Comparison of ENCODE assay signal across 27 mouse cellular contexts in genomic region chr2:129260646-129261045, GRCm38 (mm10). TPM values are rescaled to one million over a fixed set of nuclear protein-coding genes. Genes with fewer than 3 reads are reported as not detected.
"Had no signal": no experiment of that assay in that cellular context is flagged by ENCODE, and none has a peak within 500 bp of the region (broad histone marks: within the 10 kb centered on the region; RNA-seq: fewer than 3 reads in every experiment).

No protein-coding gene starts in this region.

- H3K36me3 ChIP-seq: heart, embryonic 12.5 days; hindbrain, embryonic 13.5 days; hindbrain, embryonic 15.5 days; kidney, embryonic 15.5 days; limb, embryonic 12.5 days; limb, embryonic 15.5 days; liver, embryonic 12.5 days had no signal

- ATAC-seq: forebrain, postnatal 0 days; hindbrain, postnatal 0 days; intestine, embryonic 16.5 days; liver, embryonic 12.5 days had no signal

- DNase-seq: forebrain, postnatal 0 days; gastrocnemius, postnatal 14 days; gastrocnemius, postnatal 36 days; heart, adult 18-20 months; heart, postnatal 10 days; heart, postnatal 36 days; kidney, adult 11 months; kidney, adult 2 months; kidney, adult 9 months; kidney, postnatal 14 days; kidney, postnatal 36 days; layer of hippocampus, adult 9-11 months; layer of hippocampus, postnatal 36 days; left cerebral cortex, postnatal 4 days had no signal

- H3K9me3 ChIP-seq: heart, embryonic 12.5 days; hindbrain, embryonic 13.5 days; hindbrain, embryonic 15.5 days; kidney, embryonic 15.5 days; limb, embryonic 12.5 days; limb, embryonic 15.5 days; liver, embryonic 12.5 days had no signal

- H3K4me2 ChIP-seq: heart, embryonic 12.5 days; hindbrain, embryonic 13.5 days; hindbrain, embryonic 15.5 days; kidney, embryonic 15.5 days; limb, embryonic 12.5 days; limb, embryonic 15.5 days; liver, embryonic 12.5 days had no signal

- H3K27ac ChIP-seq: hindbrain, embryonic 13.5 days; hindbrain, embryonic 15.5 days; hindbrain, postnatal 0 days; kidney, embryonic 15.5 days; kidney, postnatal 0 days; limb, embryonic 12.5 days; limb, embryonic 15.5 days; liver, embryonic 12.5 days had no signal

- H3K4me1 ChIP-seq: heart, embryonic 12.5 days; hindbrain, embryonic 15.5 days; kidney, embryonic 15.5 days; limb, embryonic 12.5 days had no signal

- H3K4me3 ChIP-seq: heart, embryonic 12.5 days; hindbrain, embryonic 13.5 days; hindbrain, embryonic 15.5 days; kidney, embryonic 15.5 days; limb, embryonic 12.5 days; limb, embryonic 15.5 days; liver, embryonic 12.5 days had no signal

- H3K9ac ChIP-seq: forebrain, postnatal 0 days; heart, embryonic 12.5 days; hindbrain, embryonic 13.5 days; hindbrain, embryonic 15.5 days; kidney, embryonic 15.5 days; limb, embryonic 12.5 days; limb, embryonic 15.5 days; liver, embryonic 12.5 days had no signal

- H3K27me3 ChIP-seq: heart, embryonic 12.5 days; hindbrain, embryonic 13.5 days; hindbrain, embryonic 15.5 days; kidney, embryonic 15.5 days; limb, embryonic 12.5 days; limb, embryonic 15.5 days had no signal

RNA-seq across cellular contexts. Expression of gene Ckap2l, which starts 36.4 kb away (rescaled TPM):
- total RNA-seq: gastrocnemius, adult 18-20 months; gastrocnemius, adult 8-10 months had no signal

RNA-seq across cellular contexts. Expression of gene Il1a, which starts 49.1 kb away (rescaled TPM):
- total RNA-seq: gastrocnemius, adult 18-20 months; gastrocnemius, adult 8-10 months; gastrocnemius, postnatal 14 days; gastrocnemius, postnatal 36 days; heart, adult 18-20 months; heart, postnatal 36 days; hematopoietic stem cell, adult 5-6 weeks; hindbrain, postnatal 0 days had no signal
- polyA plus RNA-seq: heart, embryonic 12.5 days; kidney, adult 2 months; kidney, postnatal 0 days; limb, embryonic 12.5 days had no signal
